ENCODE assay signal across 8 mouse cellular contexts in the genomic region with DNA sequence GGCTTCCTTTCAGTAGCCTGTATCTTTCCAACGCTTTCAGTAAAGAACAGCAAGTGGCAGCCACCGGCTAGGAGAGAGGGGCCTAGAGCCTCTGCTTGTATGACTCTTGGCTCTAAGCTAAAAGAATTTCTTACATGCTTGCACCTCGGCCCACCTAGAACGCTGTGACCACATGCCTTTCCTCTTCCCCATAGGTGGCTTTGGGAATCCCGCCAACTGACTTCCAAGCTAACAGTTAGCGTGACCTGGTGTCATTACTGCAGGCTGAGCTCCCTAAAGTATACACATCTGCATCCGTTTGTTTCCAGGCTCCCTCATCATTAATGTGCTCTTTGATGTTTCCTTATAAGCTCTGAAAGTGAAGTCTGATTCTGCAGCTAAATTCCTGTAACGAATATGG. TPM values are rescaled to one million over a fixed set of nuclear protein-coding genes. Genes with fewer than 3 reads are reported as not detected.
DNase-seq lines count a peak whose midpoint lies in the region; ATAC-seq and TF ChIP-seq lines count a peak whose summit lies in the region.

No protein-coding gene starts in this region.

- no peak for DNase-seq in cerebellum, adult 2 months
- no peak for DNase-seq in cerebellum, adult 18-20 months
- DNase-seq in right cerebral cortex, postnatal 4 days: peak; percentile 33
- no peak for DNase-seq in right cerebral cortex, postnatal 10 days (ENCODE audit: low spot score in 2 of 2)
- DNase-seq in embryo, embryonic 11 days: no peak
- DNase-seq in right cerebral cortex, postnatal 14 days: no peak
- DNase-seq in liver, embryonic 11.5 days (ENCODE audit: low spot score): no peak

- 58% methylated on average over 8 of the region's 8 CpGs for WGBS in cerebellum, adult 2 months
- 81% methylated on average over 8 of the region's 8 CpGs for WGBS in midbrain, embryonic 13.5 days
- WGBS in liver, embryonic 11.5 days: 76% methylated on average over 8 of the region's 8 CpGs

- H3K4me1 ChIP-seq in cerebellum, adult 2 months (ENCODE audit: control insufficient read depth, insufficient read depth, low read length): peaks cover 6% of the 10 kb centered on the region
- H3K4me1 ChIP-seq in midbrain, embryonic 13.5 days (replicated peaks): peaks cover 22% of the 10 kb centered on the region
- H3K4me1 ChIP-seq in liver, embryonic 11.5 days (replicated peaks; ENCODE audit: control insufficient read depth, insufficient read depth, low read length): peaks cover 2% of the 10 kb centered on the region

- no peaks in the 10 kb centered on the region for H3K9me3 ChIP-seq in midbrain, embryonic 13.5 days
- no peaks in the 10 kb centered on the region for H3K9me3 ChIP-seq in liver, embryonic 11.5 days (ENCODE audit: control insufficient read depth, low read length)

- no peak for TF ChIP-seq CTCF in cerebellum, adult 2 months (IDR thresholded peaks at IDR 0.05; ENCODE audit: borderline replicate concordance, insufficient read depth, low read depth, low read length)

- TF ChIP-seq POLR2A in cerebellum, adult 2 months (IDR thresholded peaks at IDR 0.05; ENCODE audit: borderline replicate concordance, insufficient read depth, low read length): no peak

- H3K4me2 ChIP-seq in midbrain, embryonic 13.5 days (replicated peaks): peak overlapping the region; percentile 75
- H3K4me2 ChIP-seq in liver, embryonic 11.5 days: no peak overlapping the region

- peak overlapping the region; percentile 68 for H3K27ac ChIP-seq in cerebellum, adult 2 months (ENCODE audit: insufficient read depth, low read length)
- H3K27ac ChIP-seq in midbrain, embryonic 13.5 days: peak overlapping the region; percentile 88
- no peak overlapping the region for H3K27ac ChIP-seq in liver, embryonic 11.5 days (ENCODE audit: low read depth, low read length)

- peak overlapping the region; percentile 84 for H3K9ac ChIP-seq in midbrain, embryonic 13.5 days (replicated peaks)
- H3K9ac ChIP-seq in liver, embryonic 11.5 days (ENCODE audit: low read depth, low read length): no peak overlapping the region

- no peak overlapping the region for H3K4me3 ChIP-seq in cerebellum, adult 2 months (replicated peaks; ENCODE audit: insufficient read depth, low read depth, low read length)
- no peak overlapping the region; the same call in 1 of the 2 replicates for H3K4me3 ChIP-seq in midbrain, embryonic 13.5 days (replicated peaks)
- no peak overlapping the region for H3K4me3 ChIP-seq in liver, embryonic 11.5 days (ENCODE audit: low read depth, low read length)

- ATAC-seq in midbrain, embryonic 13.5 days: no peak
- ATAC-seq in liver, embryonic 11.5 days (replicated peaks; ENCODE audit: low FRiP score): no peak

- no peaks in the 10 kb centered on the region for H3K27me3 ChIP-seq in cerebellum, adult 2 months (ENCODE audit: control insufficient read depth, insufficient read depth, low read length)
- H3K27me3 ChIP-seq in midbrain, embryonic 13.5 days: no peaks in the 10 kb centered on the region
- H3K27me3 ChIP-seq in liver, embryonic 11.5 days (replicated peaks; ENCODE audit: control insufficient read depth, insufficient read depth, low read length): no peaks in the 10 kb centered on the region

- H3K36me3 ChIP-seq in midbrain, embryonic 13.5 days: no peaks in the 10 kb centered on the region; the same call in 1 of the 2 replicates
- H3K36me3 ChIP-seq in liver, embryonic 11.5 days (ENCODE audit: control insufficient read depth, insufficient read depth, low read length): no peaks in the 10 kb centered on the region

RNA-seq across cellular contexts. Expression of a gene that starts 1.0 kb away (rescaled TPM):
- 36.2 and 40.7 TPM in 2 replicates for polyA plus RNA-seq in cerebellum, adult 2 months (2012; rRNA removed)
- 38.3 and 40.8 TPM in 2 replicates for polyA plus RNA-seq in midbrain, embryonic 13.5 days (2015; fragmentation: Nextera tagmentation; extraction: Ambion mirVana)
- 10.2 and 11.1 TPM in 2 replicates for polyA plus RNA-seq in liver, embryonic 11.5 days (2014; fragmentation: Nextera tagmentation; extraction: Ambion mirVana)

RNA-seq across cellular contexts. Expression of a gene that starts 9.7 kb away (rescaled TPM):
- 47.8 and 55.8 TPM in 2 replicates for polyA plus RNA-seq in cerebellum, adult 2 months (2012; rRNA removed)
- 76.6 and 87.2 TPM in 2 replicates for polyA plus RNA-seq in midbrain, embryonic 13.5 days (2015; fragmentation: Nextera tagmentation; extraction: Ambion mirVana)
- polyA plus RNA-seq in liver, embryonic 11.5 days (2014; fragmentation: Nextera tagmentation; extraction: Ambion mirVana): 25.1 and 27.6 TPM in 2 replicates

RNA-seq across cellular contexts. Expression of a gene that starts 18.7 kb away (rescaled TPM):
- 1.9 and 3.5 TPM in 2 replicates for polyA plus RNA-seq in cerebellum, adult 2 months (2012; rRNA removed)
- 28.6 and 35.4 TPM in 2 replicates for polyA plus RNA-seq in midbrain, embryonic 13.5 days (2015; fragmentation: Nextera tagmentation; extraction: Ambion mirVana)
- 36.5 and 39.1 TPM in 2 replicates for polyA plus RNA-seq in liver, embryonic 11.5 days (2014; fragmentation: Nextera tagmentation; extraction: Ambion mirVana)

RNA-seq across cellular contexts. Expression of a gene that starts 50.0 kb away (rescaled TPM):
- 538 and 626 TPM in 2 replicates for polyA plus RNA-seq in cerebellum, adult 2 months (2012; rRNA removed)
- polyA plus RNA-seq in midbrain, embryonic 13.5 days (2015; fragmentation: Nextera tagmentation; extraction: Ambion mirVana): 13.6 and 15.0 TPM in 2 replicates
- 0.27 and 0.34 TPM in 2 replicates for polyA plus RNA-seq in liver, embryonic 11.5 days (2014; fragmentation: Nextera tagmentation; extraction: Ambion mirVana)
